Mouse (Mus musculus) hindbrain, embryonic 11.5 days (tissue): ENCODE results near the gene Pgd. TPM values are rescaled to one million over a fixed set of nuclear protein-coding genes. Genes with fewer than 3 reads are reported as not detected.
"Not testable (repeated sequence)": the region's sequence is repeated elsewhere in the genome, so short reads cannot be mapped to it uniquely, and the experiment has no call there.

Experiments
- ATAC-seq: fragments of 200-750 bp; cut with Nextera tagmentation; 2 replicates; pipeline ENCODE4 v1.8.0; 2017; ENCODE audit warnings: mild to moderate bottlenecking, moderate TSS enrichment, moderate library complexity; ENCODE audit not compliant: low FRiP score
- DNase-seq: peaks from one replicate; pipeline ENCODE4 v3.0.0-alpha.2; 2015; ENCODE audit warnings: low spot score
- H3K27ac ChIP-seq: fragments of 300-500 bp; sonication (generic); 2 replicates; pipeline ENCODE4 v1.5.1; 2014; ENCODE audit warnings: mild to moderate bottlenecking, low read depth, low read length
- H3K27me3 ChIP-seq: fragments of 300-500 bp; sonication (generic); 2 replicates; pipeline ENCODE4 v1.6.1; 2014; ENCODE audit warnings: mild to moderate bottlenecking, low read length, moderate library complexity, mixed read lengths; ENCODE audit not compliant: control insufficient read depth, insufficient read depth
- H3K36me3 ChIP-seq: fragments of 300-500 bp; sonication (generic); 2 replicates; pipeline ENCODE4 v1.6.1; 2014; ENCODE audit warnings: mild to moderate bottlenecking, low read length, moderate library complexity, mixed read lengths; ENCODE audit not compliant: control insufficient read depth, insufficient read depth
- H3K4me1 ChIP-seq: fragments of 300-500 bp; sonication (generic); replicated peaks from 2 replicates; pipeline ENCODE4 v1.6.1; 2014; ENCODE audit warnings: low read length, mixed read lengths; ENCODE audit not compliant: control insufficient read depth, insufficient read depth
- H3K4me2 ChIP-seq: fragments of 300-500 bp; sonication (generic); replicated peaks from 2 replicates; pipeline ENCODE4 v1.6.1; 2014; ENCODE audit warnings: mild to moderate bottlenecking, low read depth, low read length
- H3K4me3 ChIP-seq: fragments of 300-500 bp; sonication (generic); 2 replicates; pipeline ENCODE4 v1.5.1; 2014; ENCODE audit warnings: low read depth, low read length
- H3K9ac ChIP-seq: fragments of 300-500 bp; sonication (generic); 2 replicates; pipeline ENCODE4 v1.6.1; 2014; ENCODE audit warnings: low read depth, low read length
- H3K9me3 ChIP-seq: fragments of 300-500 bp; sonication (generic); 2 replicates; pipeline ENCODE4 v1.6.1; 2016; ENCODE audit warnings: low read length; ENCODE audit not compliant: control insufficient read depth
- WGBS: fragments of 180-500 bp; shearing (Covaris S2); extraction: QIAGEN DNeasy Blood & Tissue Kit; methylation state at CpG from one replicate; pipeline ENCODE4 v1.1.7; 2014; 5-methylcytosine and 5-hydroxymethylcytosine counted together
- polyA plus RNA-seq: library from polyadenylated mRNA; unstranded; fragments of >200 nt; fragmentation: Nextera tagmentation; extraction: Ambion mirVana; gene quantifications from 2 replicates; pipeline ENCODE4 v1.2.1, GENCODE M21; 2014

The Pgd gene
- polyA plus RNA-seq: 45.5 and 49.4 TPM in 2 replicates

DNA sequence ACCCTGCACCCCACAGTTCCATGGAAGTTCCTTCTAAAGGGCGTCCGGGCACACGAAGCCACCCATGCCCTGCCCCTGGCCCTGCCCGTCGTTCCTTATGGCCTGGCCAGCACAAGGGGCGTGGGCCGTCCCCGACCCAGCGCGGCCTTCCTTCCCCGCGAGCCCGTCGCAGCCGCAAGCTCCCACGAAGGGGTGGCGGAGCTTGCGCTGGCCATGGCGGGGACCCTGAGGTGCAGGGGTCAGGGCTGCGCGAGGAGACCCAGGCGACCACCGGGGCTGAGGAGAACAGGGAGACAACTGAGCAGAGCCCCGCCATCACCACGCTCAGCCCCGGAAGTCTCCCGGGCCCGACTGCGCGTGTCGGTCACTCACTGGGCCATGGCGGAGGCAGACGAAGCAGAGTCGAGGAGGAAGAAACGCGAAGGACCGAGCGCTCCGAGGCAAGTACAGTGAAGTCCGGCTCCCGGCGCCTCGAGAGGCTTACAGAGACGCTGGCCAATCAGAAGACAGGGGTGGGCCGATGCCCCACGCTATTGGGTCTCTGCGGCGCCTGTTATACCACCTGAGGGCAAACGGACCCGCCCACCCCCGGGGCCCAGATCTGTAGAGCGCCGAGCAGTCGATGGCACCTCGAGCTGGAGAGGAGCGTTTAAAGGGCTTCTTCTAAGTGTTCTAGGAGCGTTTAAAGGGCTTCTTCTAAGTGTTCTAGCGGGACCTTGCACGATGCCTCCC is at the start of gene Pgd:
Pgd (minus strand) TSS at position 557 of the 732 bp plus-strand sequence.
- under 1% methylated on average over 59 of the region's 59 CpGs for WGBS
- peak; percentile 96 for DNase-seq
- peak; percentile 99 for ATAC-seq
- H3K36me3 ChIP-seq: no peaks in the 10 kb centered on the region
- no peaks in the 10 kb centered on the region for H3K9me3 ChIP-seq
- H3K9ac ChIP-seq: peak within 1 kb of the TSS; percentile 84
- peak within 1 kb of the TSS; percentile 78 for H3K27ac ChIP-seq
- peak within 1 kb of the TSS; percentile 92 for H3K4me3 ChIP-seq
- H3K27me3 ChIP-seq: no peaks in the 10 kb centered on the region
- H3K4me2 ChIP-seq: peak within 1 kb of the TSS; percentile 86
- H3K4me1 ChIP-seq: no peaks in the 10 kb centered on the region

- Histone ChIP-seq H3K4me2 (no peak overlapping the region), H3K9me3 (no peaks in the 10 kb centered on the region), H3K4me1 (peaks cover 6% of the 10 kb centered on the region; the same call in 1 of the 2 replicates), H3K4me3 (no peak overlapping the region), H3K36me3 (peaks cover 21% of the 10 kb centered on the region), H3K9ac (no peak overlapping the region), H3K27me3 (no peaks in the 10 kb centered on the region), H3K27ac (no peak overlapping the region)
- no peak for DNase-seq
- WGBS: 92% methylated on average over 9 of the region's 9 CpGs
- ATAC-seq: no peak
These were observed 49.4 kb upstream of the Pgd start for GRCm38 (mm10) chr4:149215982-149216381.

- H3K4me3 ChIP-seq: no peak overlapping the region
- ATAC-seq (no peak), DNase-seq (no peak)
- WGBS: 64% methylated on average over 2 of the region's 2 CpGs
- H3K4me2 ChIP-seq: no peak overlapping the region
- H3K27ac ChIP-seq: no peak overlapping the region
- no peaks in the 10 kb centered on the region for H3K9me3 ChIP-seq
- H3K36me3 ChIP-seq: peaks cover 21% of the 10 kb centered on the region
- no peak overlapping the region for H3K9ac ChIP-seq
- peaks cover 6% of the 10 kb centered on the region; the same call in 1 of the 2 replicates for H3K4me1 ChIP-seq
- H3K27me3 ChIP-seq: no peaks in the 10 kb centered on the region
These were observed 48.8 kb upstream of the Pgd start for GRCm38 (mm10) chr4:149215397-149215796.

DNA sequence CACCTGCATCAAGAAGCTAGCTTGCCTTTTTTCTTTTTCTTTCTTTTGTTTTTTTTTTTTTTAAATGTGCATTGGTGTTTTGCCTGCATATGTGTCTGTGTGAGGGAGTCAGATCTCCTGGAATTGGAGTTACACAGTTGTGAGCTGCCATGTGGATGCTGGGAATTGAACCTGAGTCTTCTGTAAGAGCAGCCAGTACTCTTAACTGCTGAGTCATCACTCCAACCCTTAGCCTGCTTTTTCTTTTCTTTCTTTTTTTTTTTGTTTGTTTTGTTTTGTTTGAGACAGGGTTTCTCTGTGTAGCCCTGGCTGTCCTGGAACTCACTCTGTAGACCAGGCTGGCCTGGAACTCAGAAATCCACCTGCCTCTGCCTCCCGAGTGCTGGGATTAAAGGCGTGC is 47.9 kb upstream of the Pgd start:
- peaks cover 23% of the 10 kb centered on the region for H3K36me3 ChIP-seq
- ATAC-seq: not testable (repeated sequence)

DNA sequence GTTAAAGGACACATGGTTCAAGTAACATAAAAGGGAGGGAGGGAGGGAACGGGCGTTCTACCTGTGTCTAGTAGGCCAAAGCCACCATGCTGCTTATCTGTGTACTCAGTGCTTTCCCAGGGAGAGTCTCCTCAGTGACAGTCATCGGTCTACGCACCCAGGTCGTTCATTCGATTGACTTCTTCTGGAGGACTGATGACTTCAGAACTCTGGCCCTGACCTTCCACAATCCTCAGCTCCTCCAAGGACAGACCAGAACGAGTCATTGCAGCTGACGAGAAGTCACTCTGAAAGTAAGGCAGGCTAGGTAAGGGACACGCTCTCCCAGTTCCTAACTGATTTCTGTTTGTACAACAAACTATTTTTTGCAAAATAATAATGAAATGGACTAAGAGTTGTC is 46.9 kb upstream of the Pgd start:
- Histone ChIP-seq H3K9ac (no peak overlapping the region), H3K9me3 (no peaks in the 10 kb centered on the region), H3K36me3 (peaks cover 24% of the 10 kb centered on the region), H3K4me2 (no peak overlapping the region), H3K4me3 (no peak overlapping the region), H3K27me3 (no peaks in the 10 kb centered on the region), H3K4me1 (no peaks in the 10 kb centered on the region), H3K27ac (no peak overlapping the region)
- 97% methylated on average over 9 of the region's 9 CpGs for whole genome bisulfite sequencing
- ATAC-seq: no peak
- no peak for DNase-seq

More for the DNA sequence above, 47.9 kb upstream of the Pgd start:
- not testable (repeated sequence) for H3K9ac ChIP-seq, H3K9me3 ChIP-seq, DNase-seq, H3K27me3 ChIP-seq, H3K4me2 ChIP-seq, H3K4me3 ChIP-seq, H3K27ac ChIP-seq, H3K4me1 ChIP-seq
- 100% methylated on average over 2 of the region's 2 CpGs for WGBS

DNA sequence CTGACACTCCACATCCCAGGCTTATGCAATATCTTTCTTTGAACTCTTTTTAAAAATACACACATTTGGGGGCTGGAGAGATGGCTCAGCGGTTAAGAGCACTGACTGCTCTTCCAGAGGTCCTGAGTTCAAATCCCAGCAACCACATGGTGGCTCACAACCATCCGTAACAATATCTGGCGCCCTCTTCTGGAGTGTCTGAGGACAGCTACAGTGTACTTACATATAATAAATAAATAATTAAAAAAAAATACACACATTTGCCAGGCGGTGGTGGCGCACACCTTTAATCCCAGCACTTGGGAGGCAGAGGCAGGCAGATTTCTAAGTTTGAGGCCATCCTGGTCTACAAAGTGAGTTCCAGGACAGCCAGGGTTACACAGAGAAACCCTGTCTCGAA is 44.9 kb upstream of the Pgd start:
- H3K4me3 ChIP-seq, H3K4me2 ChIP-seq, DNase-seq, H3K27me3 ChIP-seq, ATAC-seq, H3K27ac ChIP-seq, H3K4me1 ChIP-seq, H3K9me3 ChIP-seq, H3K9ac ChIP-seq: not testable (repeated sequence)
- peaks cover 27% of the 10 kb centered on the region for H3K36me3 ChIP-seq
- 96% methylated on average over 5 of the region's 6 CpGs for WGBS

DNA sequence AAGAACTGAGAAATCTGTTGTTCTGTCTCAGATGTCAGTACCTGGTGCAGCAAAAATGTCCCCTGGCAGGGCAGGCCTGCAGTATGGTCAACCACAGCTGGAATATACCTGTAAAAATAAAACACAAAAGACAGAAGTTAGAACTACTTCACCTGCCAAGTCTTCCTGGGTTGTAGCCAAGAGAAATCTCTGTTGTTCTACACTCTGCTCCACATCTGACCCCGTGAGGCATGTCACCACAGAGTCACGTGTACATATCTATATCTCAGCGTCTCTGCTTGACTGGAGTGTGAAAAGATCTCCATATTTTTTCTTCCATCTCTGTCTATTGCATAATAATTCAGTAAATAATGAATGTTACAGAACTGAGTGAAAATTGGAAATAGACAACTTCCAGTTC is 35.9 kb upstream of the Pgd start:
- Histone ChIP-seq H3K9ac (no peak overlapping the region), H3K9me3 (no peaks in the 10 kb centered on the region), H3K4me2 (no peak overlapping the region), H3K27ac (no peak overlapping the region), H3K4me3 (no peak overlapping the region), H3K27me3 (no peaks in the 10 kb centered on the region), H3K4me1 (no peaks in the 10 kb centered on the region), H3K36me3 (peaks cover 16% of the 10 kb centered on the region; the same call in 1 of the 2 replicates)
- DNase-seq: no peak
- no peak for ATAC-seq
- WGBS: 92% methylated on average over 3 of the region's 3 CpGs

GRCm38 (mm10) chr4:149201110-149201509 is 34.5 kb upstream of the Pgd start:
- Histone ChIP-seq H3K27ac (no peak overlapping the region), H3K9ac (no peak overlapping the region), H3K27me3 (no peaks in the 10 kb centered on the region), H3K4me1 (no peaks in the 10 kb centered on the region), H3K36me3 (peaks cover 18% of the 10 kb centered on the region; the same call in 1 of the 2 replicates), H3K9me3 (no peaks in the 10 kb centered on the region), H3K4me2 (no peak overlapping the region), H3K4me3 (no peak overlapping the region)
- 92% methylated on average over 4 of the region's 4 CpGs for WGBS
- no peak for DNase-seq
- no peak for ATAC-seq

DNA sequence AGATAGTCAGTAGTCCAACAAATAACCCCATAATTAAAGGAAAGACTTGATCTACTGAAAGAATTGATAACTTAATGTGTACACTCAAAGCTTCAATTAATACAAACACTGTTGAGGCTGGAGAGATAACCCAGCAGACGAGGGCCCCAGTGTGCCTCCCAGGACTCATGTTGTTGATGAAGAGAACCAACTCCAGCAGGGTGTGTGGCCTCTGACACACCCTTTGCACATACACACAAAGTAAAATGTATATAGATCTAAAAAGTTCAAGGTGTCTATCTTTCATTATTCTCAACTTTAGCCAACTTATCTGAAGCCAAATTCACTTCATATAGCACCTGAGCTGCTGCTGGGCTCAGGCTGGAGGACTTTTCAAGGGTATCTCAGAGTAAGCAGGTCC is 30.6 kb upstream of the Pgd start:
- peaks cover 15% of the 10 kb centered on the region; the same call in 1 of the 2 replicates for H3K36me3 ChIP-seq

More for the DNA sequence above, 30.6 kb upstream of the Pgd start:
- Histone ChIP-seq H3K4me2 (no peak overlapping the region), H3K27me3 (no peaks in the 10 kb centered on the region), H3K4me3 (no peak overlapping the region), H3K9ac (no peak overlapping the region), H3K9me3 (no peaks in the 10 kb centered on the region), H3K27ac (no peak overlapping the region), H3K4me1 (no peaks in the 10 kb centered on the region)
- ATAC-seq (no peak), DNase-seq (no peak)
- WGBS: 83% methylated on average over 1 of the region's 1 CpGs
